Mouse (Mus musculus): Measurements from ENCODE around the gene Fbxw4.

GRCm38 (mm10) chr19:45535929-45536328 is 124.2 kb downstream of the Fbxw4 start:
- TF ChIP-seq CTCF (IDR thresholded peaks at IDR 0.05; ENCODE audit: low read depth, low read length): no peak
- no peak for TF ChIP-seq GATA2 (IDR thresholded peaks at IDR 0.05; ENCODE audit: borderline replicate concordance, low read depth, low read length)
- no peak for TF ChIP-seq POLR2AphosphoS5 (IDR thresholded peaks at IDR 0.05; ENCODE audit: insufficient replicate concordance, low read depth, low read length)
